Mouse (Mus musculus) gastrocnemius, postnatal 25 days (tissue): ENCODE data around the gene Ide. TPM values are rescaled to one million over a fixed set of nuclear protein-coding genes. Genes with fewer than 3 reads are reported as not detected.
"Not testable (repeated sequence)": the region's sequence is repeated elsewhere in the genome, so short reads cannot be mapped to it uniquely, and the experiment has no call there.

Experiments
- DNase-seq: peaks from one replicate; pipeline ENCODE4 v3.0.0; 2022
- total RNA-seq, 2 experiments: library from RNA; stranded (reverse); gene quantifications; 1 replicate in 1 of 2; 2 replicates in 1 of 2; pipeline ENCODE4 v1.2.3; 2021

Ide gene
- total RNA-seq, 2 experiments from 2014 or later, result 90.1 to 93.5 TPM

GRCm38 (mm10) chr19:37265333-37266103 is 72.1 kb downstream of the Ide start:
- DNase-seq, result peak; percentile 69

GRCm38 (mm10) chr19:37263943-37264897 is 73.4 kb downstream of the Ide start:
- no peak for DNase-seq

- DNase-seq, result no peak
Measured at GRCm38 (mm10) chr19:37263566-37263942, 74.1 kb downstream of the Ide start.

- no peak for DNase-seq
Measured at GRCm38 (mm10) chr19:37262389-37262788, 75.3 kb downstream of the Ide start.

- no peak for DNase-seq
Measured at GRCm38 (mm10) chr19:37255321-37255720, 82.3 kb downstream of the Ide start.

GRCm38 (mm10) chr19:37252104-37252503 is 85.5 kb downstream of the Ide start:
- DNase-seq, result no peak

GRCm38 (mm10) chr19:37248199-37248598 is 89.5 kb downstream of the Ide start:
- no peak for DNase-seq

GRCm38 (mm10) chr19:37246859-37247258 is 90.8 kb downstream of the Ide start:
- DNase-seq, result no peak

- no peak for DNase-seq
Measured at GRCm38 (mm10) chr19:37242707-37243106, 94.9 kb downstream of the Ide start.

- no peak for DNase-seq
Measured at GRCm38 (mm10) chr19:37241201-37241600, 96.5 kb downstream of the Ide start.

- DNase-seq, result no peak
Measured at GRCm38 (mm10) chr19:37239096-37239495, 98.6 kb downstream of the Ide start.

GRCm38 (mm10) chr19:37238651-37239050 is 99.0 kb downstream of the Ide start:
- no peak for DNase-seq

- DNase-seq, result no peak
Measured at GRCm38 (mm10) chr19:37237712-37238437, 99.8 kb downstream of the Ide start.

- DNase-seq, result no peak
Measured at GRCm38 (mm10) chr19:37237306-37237705, 100.3 kb downstream of the Ide start.

GRCm38 (mm10) chr19:37235818-37236217 is 101.8 kb downstream of the Ide start:
- DNase-seq, result no peak

- no peak for DNase-seq
Measured at GRCm38 (mm10) chr19:37233561-37234539, 103.8 kb downstream of the Ide start.

GRCm38 (mm10) chr19:37232598-37232997 is 105.1 kb downstream of the Ide start:
- DNase-seq, result not testable (repeated sequence)

GRCm38 (mm10) chr19:37225197-37225862 is 112.3 kb downstream of the Ide start:
- DNase-seq, result no peak
